Mouse (Mus musculus) kidney, adult 10 weeks (tissue): Measurements from ENCODE around the gene Tent5c. TPM values are rescaled to one million over a fixed set of nuclear protein-coding genes. Genes with fewer than 3 reads are reported as not detected.

Experiments
- polyA plus RNA-seq: library from polyadenylated mRNA; stranded (reverse); fragments of 350-450 nt; fragmentation: Illumina TruSeq; extraction: RNeasy Lipid Tissue Mini Kit (QIAGEN cat#74804); gene quantifications from one replicate; pipeline ENCODE4 v1.2.3, GENCODE M21; 2014; ENCODE audit warnings: low read depth, low replicate concordance

The Tent5c gene
- polyA plus RNA-seq: 5.8 TPM

DNA sequence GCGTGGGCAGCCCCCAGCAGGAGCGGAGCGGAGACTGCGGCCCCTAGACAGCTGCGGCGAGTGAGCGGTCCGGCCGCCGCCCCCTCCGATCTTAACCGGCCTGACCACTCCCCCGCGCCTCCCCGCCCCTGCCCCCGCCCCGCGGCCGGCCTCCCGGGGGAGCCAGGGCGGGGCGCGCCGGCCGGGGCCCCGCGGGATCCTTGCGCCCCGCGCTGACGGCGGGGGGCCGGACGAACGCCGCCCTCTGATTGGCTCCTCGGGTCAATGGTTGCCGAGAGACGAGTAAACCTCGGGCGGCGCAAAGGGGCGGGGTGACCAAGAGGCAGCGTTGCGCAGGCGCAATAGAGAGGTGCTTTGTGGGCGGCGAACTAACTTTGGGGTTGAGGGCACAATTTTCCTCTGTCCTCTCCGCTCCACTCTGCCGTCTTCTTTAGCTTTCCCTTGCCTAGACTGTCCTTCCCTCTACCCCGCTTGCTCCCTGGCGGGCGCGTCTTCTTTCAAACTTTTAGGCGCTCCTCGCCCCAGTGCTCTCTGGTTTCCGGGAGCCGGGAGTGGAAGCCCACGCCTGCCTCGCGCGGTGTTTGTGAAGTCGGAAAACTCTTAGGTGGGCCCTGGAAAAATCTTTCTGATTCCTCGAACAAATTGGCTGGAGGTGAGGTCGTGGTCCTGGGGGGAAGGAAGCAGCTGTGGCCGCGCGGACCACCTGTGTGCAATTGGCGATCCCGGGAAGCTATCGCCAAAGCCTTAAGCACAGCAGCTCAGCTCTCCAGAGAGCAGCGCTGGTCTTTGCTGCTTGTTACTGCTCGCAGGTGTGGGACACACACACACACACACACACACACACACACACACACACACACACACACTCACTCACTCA is at the start of gene Tent5c:
Tent5c (minus strand) TSS at position 192 of the 877 bp plus-strand sequence.

Other genes starting within 250 kb of the Tent5c start
- 64.2 TPM for gene Man1a2, start 196.2 kb upstream of the Tent5c start, polyA plus RNA-seq